ENCODE assay signal across 15 mouse cellular contexts in the genomic region with DNA sequence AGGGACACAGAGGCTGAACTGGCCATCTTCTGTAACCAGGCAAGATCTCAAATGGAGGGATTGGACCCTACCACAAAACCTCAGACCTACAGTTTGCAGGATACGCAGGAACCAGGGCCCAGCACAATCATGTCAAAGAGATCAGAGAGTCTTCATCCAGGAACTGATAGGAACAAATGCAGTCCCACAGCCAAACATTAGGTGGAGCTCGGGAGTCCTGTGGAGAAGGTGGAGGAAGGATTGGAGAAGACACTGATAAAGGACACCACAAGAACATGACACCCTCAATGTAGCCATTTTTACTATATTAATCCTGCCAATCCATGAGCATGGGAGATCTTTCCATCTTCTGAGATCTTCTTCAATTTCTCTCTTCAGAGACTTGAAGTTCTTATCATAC. TPM values are rescaled to one million over a fixed set of nuclear protein-coding genes. Genes with fewer than 3 reads are reported as not detected.
A peak's percentile ranks its signal among the peaks of the same experiment; 100 is the strongest.
DNase-seq lines count a peak whose midpoint lies in the region; TF ChIP-seq lines count a peak whose summit lies in the region.
"Not testable (repeated sequence)": the region's sequence is repeated elsewhere in the genome, so short reads cannot be mapped to it uniquely, and the experiment has no call there.
"Had no signal": no experiment of that assay in that cellular context is flagged by ENCODE, and none has a peak within 500 bp of the region (broad histone marks: within the 10 kb centered on the region; RNA-seq: fewer than 3 reads in every experiment).

No protein-coding gene starts in this region.

- intact Hi-C loops in left cerebral cortex, adult 2 months (cut with DNase I): not testable (repeated sequence)

- DNase-seq in adrenal gland, adult 18-20 months (ENCODE audit: low spot score in 2 of 2): peak; percentile 33 to 37
- DNase-seq in adrenal gland, postnatal 36 days: peak; percentile 48 to 58
- DNase-seq in frontal cortex, postnatal 36 days (ENCODE audit: low spot score in 2 of 2): peak; percentile 13 to 17
- peak; percentile 55 for DNase-seq in kidney, adult 18-20 months
- peak; percentile 11 to 67 for DNase-seq in kidney, postnatal 36 days
- DNase-seq in left cerebral cortex, adult 2 months (ENCODE audit: extremely low spot score in 1 of 2, low spot score in 2 of 2): peak; percentile 13 to 25
- DNase-seq in lung, postnatal 36 days: peak; percentile 19
- DNase-seq in urinary bladder, postnatal 14 days (ENCODE audit: low spot score): peak; percentile 29

- peak; percentile 20 for TF ChIP-seq CTCF in left cerebral cortex, adult 2 months (IDR thresholded peaks at IDR 0.05)

- H3K27ac ChIP-seq in left cerebral cortex, adult 2 months: not testable (repeated sequence)

- H3K4me3 ChIP-seq in left cerebral cortex, adult 2 months: not testable (repeated sequence)

RNA-seq across cellular contexts. Expression of gene Gm21149, which starts 12.8 kb away (rescaled TPM):
- not detected for total RNA-seq in adrenal gland, adult 18-20 months (2021)
- total RNA-seq in adrenal gland, postnatal 36 days (2021): not detected
- not detected for total RNA-seq in left cerebral cortex, adult 2 months (2021)
- total RNA-seq: adrenal gland, postnatal 4 days; ES-E14; gastrocnemius, adult 8-10 months; hematopoietic stem cell, adult 5-6 weeks; layer of hippocampus, postnatal 10 days; monocyte, adult 5-6 weeks; neutrophil, adult 5-6 weeks had no signal
